Mouse (Mus musculus) lung, postnatal 25 days (tissue): Measurements from ENCODE around the gene Sgo1.
A peak's percentile ranks its signal among the peaks of the same experiment; 100 is the strongest.

Experiments used
- DNase-seq: peaks from one replicate; pipeline ENCODE4 v3.0.0; 2022; ENCODE audit warnings: low spot score

Gene Sgo1

GRCm38 (mm10) chr17:53643360-53643759 is 45.8 kb downstream of the Sgo1 start:
- no peak for DNase-seq

GRCm38 (mm10) chr17:53631344-53631743 is 57.8 kb downstream of the Sgo1 start:
- no peak for DNase-seq

DNA sequence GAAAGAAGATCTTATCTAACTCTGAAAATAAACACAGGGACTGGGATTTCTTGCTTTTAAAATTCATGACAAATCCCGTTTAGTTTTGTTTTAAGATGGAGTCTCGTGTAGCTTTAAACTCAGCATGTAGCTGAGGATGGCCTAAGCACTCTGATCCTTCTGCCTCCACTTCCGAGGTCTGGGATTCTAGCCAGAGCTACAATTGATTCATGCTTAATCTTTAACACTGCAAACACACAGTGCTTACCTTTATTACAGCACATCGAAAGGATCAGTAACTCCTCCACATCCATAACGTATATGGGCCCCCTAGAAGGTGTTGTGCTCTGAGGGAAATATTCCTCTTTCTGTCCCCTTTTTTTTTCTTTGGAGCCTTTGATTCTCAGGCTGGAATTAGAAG is 61.0 kb downstream of the Sgo1 start:
- peak; percentile 18 for DNase-seq

GRCm38 (mm10) chr17:53627497-53627896 is 61.6 kb downstream of the Sgo1 start:
- DNase-seq: no peak

- no peak for DNase-seq
These were observed 63.0 kb downstream of the Sgo1 start for GRCm38 (mm10) chr17:53626160-53626559.
